In the genomic region with DNA sequence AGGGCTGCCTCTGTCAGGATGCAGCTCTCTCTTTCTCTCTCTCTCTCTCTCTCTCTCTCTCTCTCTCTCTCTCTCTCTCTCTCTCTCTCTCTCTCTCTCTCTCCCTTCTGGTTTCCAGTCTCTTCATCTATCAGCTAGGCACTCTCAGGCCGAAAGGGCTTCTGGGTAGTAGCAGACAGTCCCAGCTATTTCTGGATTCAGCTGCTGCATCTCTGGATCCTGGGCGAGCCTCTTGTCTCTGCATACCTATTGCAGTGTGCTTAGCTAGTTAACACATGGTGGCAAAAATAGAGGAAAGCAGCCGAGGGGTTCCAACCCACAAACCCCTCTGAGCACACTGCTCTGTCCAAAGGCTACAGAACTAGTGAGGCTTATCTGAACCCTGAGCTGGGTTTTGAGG, we compare ENCODE assay signal across 14 mouse cellular contexts.
DNase-seq lines count a peak whose midpoint lies in the region; ATAC-seq and TF ChIP-seq lines count a peak whose summit lies in the region.
"Had no signal": no experiment of that assay in that cellular context is flagged by ENCODE, and none has a peak within 500 bp of the region (broad histone marks: within the 10 kb centered on the region; RNA-seq: fewer than 3 reads in every experiment).

No protein-coding gene starts in this region.

- H3K27ac ChIP-seq in heart, embryonic 16.5 days (ENCODE audit: low read length) = no peak overlapping the region
- H3K27ac ChIP-seq in midbrain, embryonic 14.5 days (replicated peaks; ENCODE audit: low read depth, low read length) = peak overlapping the region; percentile 5
- H3K27ac ChIP-seq in midbrain, embryonic 15.5 days = no peak overlapping the region
- H3K27ac ChIP-seq in hindbrain, postnatal 0 days = peak overlapping the region; percentile 11; the same call in 1 of the 2 replicates
- H3K27ac ChIP-seq in olfactory bulb, adult 2 months (ENCODE audit: insufficient read depth, low read depth, low read length) = peak overlapping the region; percentile 89
- H3K27ac ChIP-seq in kidney, embryonic 16.5 days (ENCODE audit: low read length) = no peak overlapping the region
- H3K27ac ChIP-seq: embryonic facial prominence, embryonic 12.5 days; gastrocnemius, adult 2 months; limb, embryonic 13.5 days had no signal

- H3K9ac ChIP-seq in heart, embryonic 16.5 days (ENCODE audit: low read length) = no peak overlapping the region
- H3K9ac ChIP-seq in midbrain, embryonic 14.5 days (replicated peaks; ENCODE audit: low read length) = no peak overlapping the region
- H3K9ac ChIP-seq in midbrain, embryonic 15.5 days = no peak overlapping the region
- H3K9ac ChIP-seq in hindbrain, postnatal 0 days (replicated peaks; ENCODE audit: low read length) = no peak overlapping the region
- no peak overlapping the region for H3K9ac ChIP-seq in kidney, embryonic 16.5 days (replicated peaks; ENCODE audit: low read length)
- H3K9ac ChIP-seq: embryonic facial prominence, embryonic 12.5 days; limb, embryonic 13.5 days; liver, postnatal 0 days had no signal

- DNase-seq in heart, postnatal 10 days = no peak
- no peak for DNase-seq in midbrain, embryonic 14.5 days
- no peak for DNase-seq in hindbrain, postnatal 0 days (ENCODE audit: low spot score)
- DNase-seq in thymus, postnatal 14 days = no peak
- DNase-seq: gastrocnemius, adult 2 months; liver, postnatal 0 days; thymus, postnatal 36 days had no signal

- no peak for TF ChIP-seq POLR2A in olfactory bulb, adult 2 months (IDR thresholded peaks at IDR 0.05; ENCODE audit: insufficient read depth, low read depth, low read length)

- H3K9me3 ChIP-seq in heart, embryonic 16.5 days (replicated peaks; ENCODE audit: control insufficient read depth, low read length) = no peaks in the 10 kb centered on the region
- no peaks in the 10 kb centered on the region for H3K9me3 ChIP-seq in midbrain, embryonic 14.5 days (ENCODE audit: control insufficient read depth, low read length)
- H3K9me3 ChIP-seq in midbrain, embryonic 15.5 days = no peaks in the 10 kb centered on the region
- H3K9me3 ChIP-seq in hindbrain, postnatal 0 days (ENCODE audit: low read length) = no peaks in the 10 kb centered on the region
- no peaks in the 10 kb centered on the region for H3K9me3 ChIP-seq in kidney, embryonic 16.5 days (ENCODE audit: low read length)
- H3K9me3 ChIP-seq: embryonic facial prominence, embryonic 12.5 days; limb, embryonic 13.5 days had no signal

- H3K4me2 ChIP-seq in heart, embryonic 16.5 days (ENCODE audit: low read depth, low read length) = peak overlapping the region; percentile 31; the same call in 1 of the 2 replicates
- H3K4me2 ChIP-seq in midbrain, embryonic 14.5 days (ENCODE audit: low read length) = no peak overlapping the region
- no peak overlapping the region for H3K4me2 ChIP-seq in midbrain, embryonic 15.5 days
- no peak overlapping the region for H3K4me2 ChIP-seq in hindbrain, postnatal 0 days (ENCODE audit: low read depth, low read length)
- no peak overlapping the region for H3K4me2 ChIP-seq in kidney, embryonic 16.5 days (replicated peaks; ENCODE audit: low read depth, low read length)
- H3K4me2 ChIP-seq: embryonic facial prominence, embryonic 12.5 days; limb, embryonic 13.5 days had no signal

- H3K4me3 ChIP-seq in heart, embryonic 16.5 days (ENCODE audit: low read length) = no peak overlapping the region
- no peak overlapping the region for H3K4me3 ChIP-seq in midbrain, embryonic 14.5 days (replicated peaks; ENCODE audit: low read depth, low read length)
- no peak overlapping the region for H3K4me3 ChIP-seq in midbrain, embryonic 15.5 days
- H3K4me3 ChIP-seq in hindbrain, postnatal 0 days (ENCODE audit: low read length) = no peak overlapping the region
- no peak overlapping the region for H3K4me3 ChIP-seq in olfactory bulb, adult 2 months (ENCODE audit: insufficient read depth, low read depth, low read length)
- no peak overlapping the region for H3K4me3 ChIP-seq in kidney, embryonic 16.5 days (ENCODE audit: low read length)
- H3K4me3 ChIP-seq: embryonic facial prominence, embryonic 12.5 days; gastrocnemius, adult 2 months; limb, embryonic 13.5 days had no signal

- H3K36me3 ChIP-seq in heart, embryonic 16.5 days (ENCODE audit: control insufficient read depth, insufficient read depth) = no peaks in the 10 kb centered on the region
- H3K36me3 ChIP-seq in midbrain, embryonic 14.5 days (ENCODE audit: control insufficient read depth, insufficient read depth, low read length) = no peaks in the 10 kb centered on the region
- no peaks in the 10 kb centered on the region for H3K36me3 ChIP-seq in midbrain, embryonic 15.5 days (replicated peaks)
- no peaks in the 10 kb centered on the region for H3K36me3 ChIP-seq in hindbrain, postnatal 0 days (ENCODE audit: insufficient read depth, low read length)
- H3K36me3 ChIP-seq in kidney, embryonic 16.5 days (ENCODE audit: insufficient read depth, low read length) = no peaks in the 10 kb centered on the region
- H3K36me3 ChIP-seq: embryonic facial prominence, embryonic 12.5 days; limb, embryonic 13.5 days had no signal

- intact Hi-C loops in heart, postnatal 10 days (cut with DNase I) = no loop called here

- H3K4me1 ChIP-seq in heart, embryonic 16.5 days (ENCODE audit: control insufficient read depth, insufficient read depth, low read length) = peaks cover 7% of the 10 kb centered on the region
- H3K4me1 ChIP-seq in midbrain, embryonic 14.5 days (ENCODE audit: control insufficient read depth, insufficient read depth, low read length) = 0 out of 2 replicates have a peak, but pooled peaks cover 3% of the 10 kb centered on the region
- peaks cover 9% of the 10 kb centered on the region for H3K4me1 ChIP-seq in midbrain, embryonic 15.5 days
- peaks cover 9% of the 10 kb centered on the region for H3K4me1 ChIP-seq in hindbrain, postnatal 0 days (ENCODE audit: insufficient read depth, low read length)
- peaks cover 72% of the 10 kb centered on the region for H3K4me1 ChIP-seq in olfactory bulb, adult 2 months (ENCODE audit: control insufficient read depth, insufficient read depth, low read length)
- H3K4me1 ChIP-seq in kidney, embryonic 16.5 days (ENCODE audit: insufficient read depth, low read length) = no peaks in the 10 kb centered on the region
- H3K4me1 ChIP-seq: embryonic facial prominence, embryonic 12.5 days had no signal

- ATAC-seq in heart, embryonic 16.5 days (replicated peaks; ENCODE audit: extremely low read depth, insufficient read depth, low FRiP score) = peak; percentile 50
- no peak for ATAC-seq in midbrain, embryonic 14.5 days (ENCODE audit: low FRiP score, low TSS enrichment)
- ATAC-seq in midbrain, embryonic 15.5 days (replicated peaks) = no peak
- ATAC-seq in hindbrain, postnatal 0 days = no peak
- ATAC-seq in kidney, embryonic 16.5 days (ENCODE audit: low FRiP score, low TSS enrichment) = no peak
- ATAC-seq: intestine, postnatal 0 days; liver, postnatal 0 days had no signal

- H3K27me3 ChIP-seq in heart, embryonic 16.5 days (ENCODE audit: control insufficient read depth, insufficient read depth, low read length) = no peaks in the 10 kb centered on the region
- H3K27me3 ChIP-seq in midbrain, embryonic 14.5 days (ENCODE audit: control insufficient read depth, insufficient read depth, low read length) = no peaks in the 10 kb centered on the region
- no peaks in the 10 kb centered on the region for H3K27me3 ChIP-seq in midbrain, embryonic 15.5 days (replicated peaks)
- H3K27me3 ChIP-seq in hindbrain, postnatal 0 days (ENCODE audit: insufficient read depth, low read length) = peaks cover 8% of the 10 kb centered on the region; the same call in 1 of the 2 replicates
- no peaks in the 10 kb centered on the region for H3K27me3 ChIP-seq in kidney, embryonic 16.5 days (ENCODE audit: insufficient read depth, low read length)
- H3K27me3 ChIP-seq: embryonic facial prominence, embryonic 12.5 days had no signal

- WGBS in heart, embryonic 16.5 days = 25% methylated on average over 3 of the region's 3 CpGs
- 80% methylated on average over 3 of the region's 3 CpGs for WGBS in midbrain, embryonic 14.5 days
- WGBS in midbrain, embryonic 15.5 days = 74% methylated on average over 3 of the region's 3 CpGs
- 54% methylated on average over 3 of the region's 3 CpGs for WGBS in hindbrain, postnatal 0 days
- WGBS in olfactory bulb, adult 2 months = 40% methylated on average over 3 of the region's 3 CpGs
- WGBS in kidney, embryonic 16.5 days = 65% methylated on average over 3 of the region's 3 CpGs

- no peak for TF ChIP-seq CTCF in hindbrain, postnatal 0 days (IDR thresholded peaks at IDR 0.05; ENCODE audit: low read depth)
- no peak for TF ChIP-seq CTCF in olfactory bulb, adult 2 months (IDR thresholded peaks at IDR 0.05; ENCODE audit: insufficient read depth, low read depth, low read length)

Comparison
In these comparisons a context has a peak if more than half of its experiments do, and no peak if none do; other contexts are left out.
1. H3K27ac ChIP-seq: peak in midbrain, embryonic 14.5 days (single experiment), hindbrain, postnatal 0 days (single experiment) and olfactory bulb, adult 2 months (single experiment); none in heart, embryonic 16.5 days (single experiment), midbrain, embryonic 15.5 days (single experiment) and kidney, embryonic 16.5 days (single experiment).